Mouse (Mus musculus) embryonic facial prominence, embryonic 13.5 days (tissue): Measurements from ENCODE around the gene Nt5c2. TPM values are rescaled to one million over a fixed set of nuclear protein-coding genes. Genes with fewer than 3 reads are reported as not detected.
"Not testable (repeated sequence)": the region's sequence is repeated elsewhere in the genome, so short reads cannot be mapped to it uniquely, and the experiment has no call there.

Source experiments
- ATAC-seq: fragments of 200-750 bp; cut with Nextera tagmentation; 2 replicates; pipeline ENCODE4 v1.8.0; 2017; ENCODE audit warnings: low read depth; ENCODE audit not compliant: insufficient number of reproducible peaks, insufficient read depth, low FRiP score, low TSS enrichment
- H3K27ac ChIP-seq: fragments of 300-500 bp; sonication (generic); 2 replicates; pipeline ENCODE4 v1.5.1; 2015; ENCODE audit warnings: moderate library complexity, mild to moderate bottlenecking, inconsistent platforms
- H3K27me3 ChIP-seq: fragments of 300-500 bp; sonication (generic); 2 replicates; pipeline ENCODE4 v1.6.1; 2015; ENCODE audit warnings: mild to moderate bottlenecking, inconsistent platforms
- H3K36me3 ChIP-seq: fragments of 300-500 bp; sonication (generic); 2 replicates; pipeline ENCODE4 v1.6.1; 2015; ENCODE audit warnings: mild to moderate bottlenecking, inconsistent platforms
- H3K4me1 ChIP-seq: fragments of 300-500 bp; sonication (generic); 2 replicates; pipeline ENCODE4 v1.6.1; 2015; ENCODE audit warnings: inconsistent platforms
- H3K4me2 ChIP-seq: fragments of 300-500 bp; sonication (generic); 2 replicates; pipeline ENCODE4 v1.6.1; 2015; ENCODE audit warnings: moderate library complexity, mild to moderate bottlenecking, inconsistent platforms
- H3K4me3 ChIP-seq: fragments of 300-500 bp; sonication (generic); 2 replicates; pipeline ENCODE4 v1.5.1; 2015; ENCODE audit warnings: mild to moderate bottlenecking, inconsistent platforms
- H3K9ac ChIP-seq: fragments of 300-500 bp; sonication (generic); 2 replicates; pipeline ENCODE4 v1.6.1; 2015; ENCODE audit warnings: mild to moderate bottlenecking, inconsistent platforms
- H3K9me3 ChIP-seq: fragments of 300-500 bp; sonication (generic); 2 replicates; pipeline ENCODE4 v1.6.1; 2016; ENCODE audit warnings: inconsistent platforms
- WGBS: fragments of 180-500 bp; shearing (Covaris S2); methylation state at CpG from one replicate; pipeline ENCODE4 v1.1.7; 2015; ENCODE audit warnings: mixed read lengths; 5-methylcytosine and 5-hydroxymethylcytosine counted together
- polyA plus RNA-seq: library from polyadenylated mRNA; unstranded; fragments of >200 nt; fragmentation: Nextera tagmentation; extraction: Ambion mirVana; gene quantifications from 2 replicates; pipeline ENCODE4 v1.2.1, GENCODE M21; 2015

Gene Nt5c2
- polyA plus RNA-seq, 1 experiment from 2014 or later = 77.3 TPM

DNA sequence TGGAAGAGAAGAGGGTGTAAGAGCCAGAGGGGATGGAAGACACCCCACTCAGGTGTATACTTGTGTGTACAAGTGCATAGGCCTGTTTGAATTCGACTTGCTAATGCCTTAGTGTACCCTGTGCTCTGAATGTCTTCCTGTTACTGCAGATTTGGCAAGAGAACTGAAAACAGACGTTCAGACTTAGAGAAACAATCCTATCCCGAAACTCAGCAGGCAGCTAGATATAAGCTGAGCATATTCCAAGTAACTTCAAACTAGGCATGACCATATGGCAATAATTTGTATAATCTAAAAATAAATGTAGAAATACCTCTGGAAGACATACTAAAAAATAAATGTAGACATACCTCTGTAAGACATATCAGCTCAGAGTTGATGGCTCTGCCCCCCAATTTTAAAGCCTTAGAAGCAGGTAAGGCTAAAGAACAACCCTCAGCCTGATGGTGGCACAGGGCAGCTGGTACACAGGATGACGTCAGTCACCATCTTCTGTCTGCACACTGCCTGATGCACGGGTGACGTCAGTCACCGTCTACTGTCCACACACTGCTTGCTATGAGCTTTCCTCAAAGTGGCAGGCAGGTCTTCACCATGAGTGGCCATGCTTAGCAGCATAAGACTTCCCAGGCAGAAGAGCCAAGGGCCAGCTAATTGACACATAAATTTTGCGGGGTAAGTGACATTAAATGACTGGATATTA, 16.6 kb downstream of the Nt5c2 start:
- no peak for ATAC-seq
- H3K4me3 ChIP-seq = no peak overlapping the region
- no peak overlapping the region for H3K27ac ChIP-seq
- no peak overlapping the region for H3K9ac ChIP-seq
- H3K9me3 ChIP-seq = no peaks in the 10 kb centered on the region
- no peaks in the 10 kb centered on the region for H3K27me3 ChIP-seq
- H3K4me1 ChIP-seq = no peaks in the 10 kb centered on the region
- no peaks in the 10 kb centered on the region for H3K36me3 ChIP-seq
- H3K4me2 ChIP-seq = no peak overlapping the region
- WGBS = 61% methylated on average over 8 of the region's 8 CpGs

- H3K36me3 ChIP-seq = no peaks in the 10 kb centered on the region
- no peak overlapping the region for H3K4me3 ChIP-seq
- H3K27me3 ChIP-seq = no peaks in the 10 kb centered on the region
- H3K4me1 ChIP-seq = no peaks in the 10 kb centered on the region
- ATAC-seq = no peak
- H3K9ac ChIP-seq = no peak overlapping the region
- no peak overlapping the region for H3K4me2 ChIP-seq
- 80% methylated on average over 9 of the region's 9 CpGs for WGBS
- H3K27ac ChIP-seq = no peak overlapping the region
- no peaks in the 10 kb centered on the region for H3K9me3 ChIP-seq
These were observed 18.9 kb downstream of the Nt5c2 start for GRCm38 (mm10) chr19:46996095-46996494.

- 72% methylated on average over 4 of the region's 4 CpGs for WGBS
- H3K4me2 ChIP-seq, H3K27ac ChIP-seq, ATAC-seq, H3K4me1 ChIP-seq, H3K9me3 ChIP-seq, H3K27me3 ChIP-seq, H3K9ac ChIP-seq, H3K4me3 ChIP-seq, H3K36me3 ChIP-seq: not testable (repeated sequence)
These were observed 22.6 kb downstream of the Nt5c2 start for GRCm38 (mm10) chr19:46992329-46992728.

GRCm38 (mm10) chr19:46991145-46991544, 23.8 kb downstream of the Nt5c2 start:
- Histone ChIP-seq H3K36me3 (no peaks in the 10 kb centered on the region), H3K4me2 (no peak overlapping the region), H3K9ac (no peak overlapping the region), H3K27ac (no peak overlapping the region), H3K27me3 (no peaks in the 10 kb centered on the region), H3K4me1 (peaks cover 7% of the 10 kb centered on the region; the same call in 1 of the 2 replicates), H3K9me3 (no peaks in the 10 kb centered on the region), H3K4me3 (no peak overlapping the region)
- 12% methylated on average over 5 of the region's 5 CpGs for WGBS
- no peak for ATAC-seq

DNA sequence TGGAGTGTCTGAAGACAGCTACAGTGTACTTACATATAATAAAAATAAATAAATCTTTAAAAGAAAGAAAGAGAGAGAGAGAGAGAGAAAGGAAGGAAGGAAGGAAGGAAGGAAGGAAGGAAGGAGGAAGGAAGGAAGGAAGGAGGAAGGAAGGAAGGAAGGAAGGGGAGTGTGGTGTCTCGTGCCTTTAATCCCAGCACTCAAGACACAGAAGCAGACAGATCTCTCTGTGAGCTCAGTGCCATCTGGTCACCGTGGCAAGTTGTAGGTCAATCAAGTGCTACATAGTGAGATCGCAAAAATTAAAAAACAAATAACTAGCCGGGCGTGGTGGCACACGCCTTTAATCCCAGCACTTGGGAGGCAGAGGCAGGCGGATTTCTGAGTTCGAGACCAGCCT, 24.3 kb downstream of the Nt5c2 start:
- H3K9ac ChIP-seq, H3K4me1 ChIP-seq, H3K4me3 ChIP-seq, H3K27ac ChIP-seq, H3K9me3 ChIP-seq, H3K36me3 ChIP-seq, ATAC-seq, H3K4me2 ChIP-seq, H3K27me3 ChIP-seq: not testable (repeated sequence)
- WGBS = 75% methylated on average over 8 of the region's 8 CpGs

DNA sequence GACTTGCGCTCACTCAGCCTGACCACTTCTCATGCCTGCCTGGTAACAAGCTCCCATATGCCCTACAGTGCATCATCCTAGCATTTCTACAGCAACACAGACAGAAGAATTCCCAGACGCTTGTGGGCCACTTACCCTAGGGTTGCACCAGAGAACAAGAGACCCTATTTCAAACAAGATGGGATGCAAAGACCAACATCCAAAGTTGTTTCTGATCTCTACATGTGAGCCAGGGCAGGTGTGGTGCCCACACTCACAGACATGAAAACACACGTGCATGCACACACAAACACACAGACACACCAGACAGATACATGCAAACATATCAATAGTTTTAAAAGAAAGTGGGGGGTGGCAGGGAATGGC, 24.8 kb downstream of the Nt5c2 start:
- Histone ChIP-seq H3K9ac (no peak overlapping the region), H3K4me1 (peaks cover 7% of the 10 kb centered on the region; the same call in 1 of the 2 replicates), H3K4me3 (no peak overlapping the region), H3K36me3 (no peaks in the 10 kb centered on the region), H3K27me3 (no peaks in the 10 kb centered on the region), H3K9me3 (no peaks in the 10 kb centered on the region), H3K27ac (no peak overlapping the region), H3K4me2 (no peak overlapping the region)
- ATAC-seq = no peak
- 88% methylated on average over 3 of the region's 3 CpGs for WGBS

- no peak overlapping the region for H3K4me2 ChIP-seq
- H3K27ac ChIP-seq = no peak overlapping the region
- no peaks in the 10 kb centered on the region for H3K27me3 ChIP-seq
- ATAC-seq = no peak
- no peaks in the 10 kb centered on the region for H3K36me3 ChIP-seq
- WGBS = 68% methylated on average over 20 of the region's 20 CpGs
- no peaks in the 10 kb centered on the region for H3K9me3 ChIP-seq
- peaks cover 7% of the 10 kb centered on the region; the same call in 1 of the 2 replicates for H3K4me1 ChIP-seq
- H3K9ac ChIP-seq = no peak overlapping the region
- no peak overlapping the region for H3K4me3 ChIP-seq
These were observed 25.3 kb downstream of the Nt5c2 start for GRCm38 (mm10) chr19:46989479-46990152.

DNA sequence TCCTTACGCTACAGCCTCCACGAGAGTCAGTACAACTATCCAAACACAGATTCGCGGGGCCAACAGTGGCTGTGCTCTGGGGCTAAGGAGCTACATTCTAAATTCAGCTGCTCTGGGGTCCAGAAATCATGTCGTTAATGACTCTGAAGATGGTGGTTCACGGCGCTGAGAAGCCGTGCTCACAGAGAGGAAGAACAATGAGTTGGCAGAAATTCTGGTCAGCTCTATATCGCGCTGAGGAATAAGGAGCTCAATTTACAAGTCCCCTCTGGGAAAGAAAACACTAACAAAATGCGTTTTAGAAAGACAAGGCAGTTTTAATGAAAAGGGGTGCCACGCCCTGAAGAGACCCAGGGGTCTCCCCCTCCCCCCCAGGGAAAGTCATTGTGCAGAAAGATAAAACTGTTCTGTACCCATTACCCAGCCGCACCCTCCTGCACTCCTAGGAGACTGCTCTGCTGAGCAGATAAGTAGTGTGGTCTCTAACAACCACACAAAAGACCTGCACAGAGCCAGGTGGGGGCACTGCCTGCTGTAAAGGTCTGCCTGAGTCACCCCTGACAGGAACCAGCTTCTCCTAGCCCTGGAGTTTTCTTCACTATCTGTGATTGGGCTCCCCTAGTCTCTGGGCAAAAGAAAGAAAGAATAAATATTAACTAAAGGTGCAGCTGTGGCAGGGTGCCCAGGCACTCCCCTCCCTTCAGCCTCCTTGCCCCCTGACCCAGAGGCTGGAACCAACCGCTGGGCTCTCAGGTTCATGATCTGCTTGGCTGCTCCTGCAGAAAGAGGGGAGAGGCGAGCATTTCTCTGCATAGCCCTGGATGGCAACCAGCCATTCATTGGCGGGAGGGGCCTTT, 26.5 kb downstream of the Nt5c2 start:
- H3K4me2 ChIP-seq = no peak overlapping the region
- H3K4me3 ChIP-seq = no peak overlapping the region
- WGBS = 59% methylated on average over 16 of the region's 16 CpGs
- H3K4me1 ChIP-seq = peaks cover 12% of the 10 kb centered on the region
- no peaks in the 10 kb centered on the region for H3K9me3 ChIP-seq
- no peak overlapping the region for H3K27ac ChIP-seq
- 0 out of 2 replicates have a peak overlapping the region, but pooled peaks have one; percentile 7 for H3K9ac ChIP-seq
- no peaks in the 10 kb centered on the region for H3K36me3 ChIP-seq
- ATAC-seq = no peak
- H3K27me3 ChIP-seq = no peaks in the 10 kb centered on the region

- H3K27ac ChIP-seq = no peak overlapping the region
These were observed 27.3 kb downstream of the Nt5c2 start for GRCm38 (mm10) chr19:46987646-46988045.

DNA sequence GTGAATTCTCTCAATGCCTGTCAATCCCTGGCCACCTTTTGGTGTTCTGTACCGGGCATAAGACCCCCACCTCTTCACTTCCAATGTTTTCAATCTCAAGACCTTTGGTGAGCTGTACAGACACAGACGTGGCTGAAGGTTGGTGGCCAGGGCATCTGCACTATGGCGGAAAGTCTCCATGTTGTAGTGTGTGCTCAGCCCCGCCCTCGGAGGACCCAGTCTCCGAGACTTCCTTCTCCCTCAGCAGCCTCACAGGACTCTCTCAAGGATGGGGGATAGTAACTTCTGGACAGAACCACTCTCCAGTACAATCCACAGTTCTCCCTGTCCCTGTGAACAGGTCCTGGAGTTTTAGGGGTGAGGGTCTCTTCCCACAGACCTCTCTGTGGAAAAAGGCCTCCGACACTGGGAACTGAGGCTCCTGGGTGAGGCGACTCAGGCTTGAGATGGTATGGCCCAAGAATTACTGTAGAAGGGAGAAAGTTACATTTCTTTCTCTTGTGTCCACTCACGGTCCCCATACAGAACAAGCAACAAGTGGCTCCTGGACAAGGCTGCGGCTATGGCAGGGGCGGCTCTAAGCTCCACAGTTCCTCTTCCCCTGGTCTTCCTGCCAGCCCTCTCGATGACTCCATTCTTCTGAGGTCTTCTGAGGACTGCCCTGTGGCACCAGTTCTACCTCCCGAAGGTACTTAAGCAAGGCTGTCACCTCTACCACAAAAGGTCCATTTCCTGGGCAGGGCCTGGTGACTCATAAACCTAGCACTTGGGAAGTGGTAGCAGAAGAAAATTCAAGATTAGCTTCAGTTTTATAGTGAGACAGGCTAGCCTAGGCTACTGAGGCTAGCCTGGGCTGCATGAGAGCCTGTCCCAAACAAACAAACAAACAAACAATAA, 30.0 kb downstream of the Nt5c2 start:
- ATAC-seq = no peak
- 77% methylated on average over 13 of the region's 13 CpGs for WGBS
- peaks cover 15% of the 10 kb centered on the region for H3K4me1 ChIP-seq
- H3K27me3 ChIP-seq = no peaks in the 10 kb centered on the region
- H3K36me3 ChIP-seq = no peaks in the 10 kb centered on the region
- no peak overlapping the region for H3K9ac ChIP-seq
- H3K9me3 ChIP-seq = no peaks in the 10 kb centered on the region
- H3K4me2 ChIP-seq = no peak overlapping the region
- no peak overlapping the region for H3K27ac ChIP-seq
- H3K4me3 ChIP-seq = no peak overlapping the region

More at GRCm38 (mm10) chr19:46987646-46988045, 27.3 kb downstream of the Nt5c2 start:
- Histone ChIP-seq H3K4me2 (no peak overlapping the region), H3K4me1 (peaks cover 15% of the 10 kb centered on the region), H3K9me3 (no peaks in the 10 kb centered on the region), H3K9ac (no peak overlapping the region), H3K4me3 (no peak overlapping the region), H3K27me3 (no peaks in the 10 kb centered on the region), H3K36me3 (no peaks in the 10 kb centered on the region)
- 73% methylated on average over 6 of the region's 6 CpGs for WGBS
- no peak for ATAC-seq

- ATAC-seq = no peak
- Histone ChIP-seq H3K36me3 (no peaks in the 10 kb centered on the region), H3K4me3 (no peak overlapping the region), H3K9ac (no peak overlapping the region), H3K27ac (no peak overlapping the region), H3K27me3 (no peaks in the 10 kb centered on the region), H3K4me1 (peaks cover 15% of the 10 kb centered on the region), H3K4me2 (no peak overlapping the region; the same call in 1 of the 2 replicates), H3K9me3 (no peaks in the 10 kb centered on the region)
- WGBS = 49% methylated on average over 11 of the region's 11 CpGs
These were observed 31.0 kb downstream of the Nt5c2 start for GRCm38 (mm10) chr19:46983966-46984380.
